Mouse (Mus musculus): ENCODE results near the gene D130043K22Rik.

DNA sequence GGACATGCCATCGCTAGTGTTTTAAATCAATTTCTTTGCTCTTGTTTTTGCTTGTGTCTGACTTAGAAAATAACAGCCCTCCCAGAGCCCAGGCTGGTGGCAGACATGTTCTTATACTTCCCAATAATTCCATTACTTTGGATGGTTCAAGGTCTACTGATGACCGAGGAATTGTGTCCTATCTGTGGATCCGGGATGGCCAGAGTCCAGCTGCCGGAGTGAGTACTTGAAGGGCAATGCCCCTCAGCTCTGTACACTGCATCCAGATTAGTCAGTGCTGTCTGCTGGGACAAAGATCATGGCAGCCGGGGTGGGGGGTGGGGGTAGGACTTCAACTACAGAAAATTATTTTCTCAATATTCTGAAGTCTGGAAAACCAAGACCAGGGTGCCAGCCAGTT lies 35.8 kb downstream of the D130043K22Rik start:
- TF ChIP-seq CTCF (IDR thresholded peaks at IDR 0.05; ENCODE audit: insufficient read depth, low read length) (no peak), POLR2A (IDR thresholded peaks at IDR 0.05; ENCODE audit: borderline replicate concordance, extremely low read depth, low read depth, low read length) (no peak)
